Mouse (Mus musculus): ENCODE data around the gene Pnpla8.
"Not testable (repeated sequence)": the region's sequence is repeated elsewhere in the genome, so short reads cannot be mapped to it uniquely, and the experiment has no call there.

The Pnpla8 gene

GRCm38 (mm10) chr12:44269311-44269831 lies 48.2 kb downstream of the Pnpla8 start:
- ATAC-seq (ENCODE audit: low TSS enrichment): peak; percentile 69

- ATAC-seq (ENCODE audit: low TSS enrichment): no peak; the same call in 1 of the 2 replicates
Observed at GRCm38 (mm10) chr12:44274125-44274835, 53.1 kb downstream of the Pnpla8 start.

GRCm38 (mm10) chr12:44280147-44280546 lies 59.0 kb downstream of the Pnpla8 start:
- not testable (repeated sequence) for ATAC-seq (ENCODE audit: low TSS enrichment)

GRCm38 (mm10) chr12:44281534-44281933 lies 60.4 kb downstream of the Pnpla8 start:
- ATAC-seq (ENCODE audit: low TSS enrichment): no peak

GRCm38 (mm10) chr12:44283378-44283777 lies 62.2 kb downstream of the Pnpla8 start:
- ATAC-seq (ENCODE audit: low TSS enrichment): no peak

- no peak for ATAC-seq (ENCODE audit: low TSS enrichment)
Observed at GRCm38 (mm10) chr12:44286992-44287391, 65.8 kb downstream of the Pnpla8 start.

GRCm38 (mm10) chr12:44292281-44292680 lies 71.1 kb downstream of the Pnpla8 start:
- peak; percentile 82 for ATAC-seq (ENCODE audit: low TSS enrichment)

GRCm38 (mm10) chr12:44300793-44301192 lies 79.6 kb downstream of the Pnpla8 start:
- no peak for ATAC-seq (ENCODE audit: low TSS enrichment)

GRCm38 (mm10) chr12:44304012-44304411 lies 82.8 kb downstream of the Pnpla8 start:
- peak; percentile 78 for ATAC-seq (ENCODE audit: low TSS enrichment)

- ATAC-seq (ENCODE audit: low TSS enrichment): no peak
Observed at GRCm38 (mm10) chr12:44304869-44305268, 83.7 kb downstream of the Pnpla8 start.

- no peak for ATAC-seq (ENCODE audit: low TSS enrichment)
Observed at GRCm38 (mm10) chr12:44308221-44308620, 87.1 kb downstream of the Pnpla8 start.

- ATAC-seq (ENCODE audit: low TSS enrichment): no peak
Observed at GRCm38 (mm10) chr12:44315212-44315611, 94.0 kb downstream of the Pnpla8 start.

- ATAC-seq (ENCODE audit: low TSS enrichment): peak; percentile 35
Observed at GRCm38 (mm10) chr12:44325091-44325490, 103.9 kb downstream of the Pnpla8 start.

GRCm38 (mm10) chr12:44327452-44327851 lies 106.3 kb downstream of the Pnpla8 start:
- ATAC-seq (ENCODE audit: low TSS enrichment): no peak

- ATAC-seq (ENCODE audit: low TSS enrichment): peak; percentile 50
Observed at GRCm38 (mm10) chr12:44328381-44329315, 107.5 kb downstream of the Pnpla8 start, which contains the start of gene Nrcam. Nrcam (plus strand) TSS chr12:44328885.

GRCm38 (mm10) chr12:44329316-44330215 lies 108.4 kb downstream of the Pnpla8 start:
- peak; percentile 44 for ATAC-seq (ENCODE audit: low TSS enrichment)

- ATAC-seq (ENCODE audit: low TSS enrichment): 0 out of 2 replicates have a peak, but pooled peaks have one; percentile 16
Observed at GRCm38 (mm10) chr12:44330216-44330719, 109.1 kb downstream of the Pnpla8 start.

- ATAC-seq (ENCODE audit: low TSS enrichment): no peak
Observed at GRCm38 (mm10) chr12:44337136-44337640, 116.0 kb downstream of the Pnpla8 start.

- ATAC-seq (ENCODE audit: low TSS enrichment): peak; percentile 42; the same call in 1 of the 2 replicates
Observed at GRCm38 (mm10) chr12:44338195-44338622, 117.0 kb downstream of the Pnpla8 start.

GRCm38 (mm10) chr12:44344075-44344474 lies 122.9 kb downstream of the Pnpla8 start:
- no peak for ATAC-seq (ENCODE audit: low TSS enrichment)

- ATAC-seq (ENCODE audit: low TSS enrichment): no peak
Observed at GRCm38 (mm10) chr12:44345251-44345650, 124.1 kb downstream of the Pnpla8 start.

Measured in frontal cortex, adult (tissue).